Mouse (Mus musculus): Measurements from ENCODE around the gene Wbp1l.

- TF ChIP-seq CTCF (IDR thresholded peaks at IDR 0.05; ENCODE audit: low read depth, low read length) (no peak), EP300 (IDR thresholded peaks at IDR 0.05; ENCODE audit: insufficient read depth, low read depth, low read length) (no peak)
These were observed 98.1 kb downstream of the Wbp1l start for GRCm38 (mm10) chr19:46696943-46697342.
